Mouse (Mus musculus): Measurements from ENCODE around the gene Stx5a. TPM values are rescaled to one million over a fixed set of nuclear protein-coding genes. Genes with fewer than 3 reads are reported as not detected.

Gene Stx5a
- polyA plus RNA-seq, 1 experiment, result 32.9 TPM

DNA sequence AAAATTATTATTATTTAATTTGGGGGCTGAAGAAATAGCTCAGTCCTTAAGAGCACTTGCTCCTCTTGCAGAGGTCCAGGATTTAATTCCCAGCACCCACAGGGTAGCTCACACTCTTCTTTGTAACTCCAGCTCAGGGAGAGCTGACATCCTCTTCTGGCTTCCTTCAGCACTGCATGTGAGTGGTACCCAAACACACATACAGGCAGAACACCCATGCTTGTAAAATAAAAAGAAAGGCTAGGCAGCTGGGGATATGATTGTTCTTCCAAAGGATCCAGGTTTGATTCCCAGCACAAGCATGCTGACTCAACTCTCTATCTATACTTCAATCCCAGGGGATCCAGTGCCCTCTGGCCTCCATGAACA lies 57.7 kb downstream of the Stx5a start:
- peaks cover 16% of the 10 kb centered on the region for H3K79me3 ChIP-seq (ENCODE audit: low read depth)
- peaks cover 27% of the 10 kb centered on the region for H3K36me3 ChIP-seq (ENCODE audit: control insufficient read depth, insufficient read depth)
- H3K27me3 ChIP-seq (ENCODE audit: control insufficient read depth, insufficient read depth, insufficient read length), result no peaks in the 10 kb centered on the region
- peaks cover 26% of the 10 kb centered on the region for H3K79me2 ChIP-seq (ENCODE audit: control insufficient read depth, insufficient read depth)
- no peak for TF ChIP-seq MYOD1 (IDR thresholded peaks at IDR 0.05; ENCODE audit: control insufficient read depth, insufficient read length, low read depth)
- TF ChIP-seq MAX (IDR thresholded peaks at IDR 0.05), result no peak
- TF ChIP-seq MYOG (IDR thresholded peaks at IDR 0.05; ENCODE audit: control insufficient read depth, extremely low read depth, insufficient read length), result no peak
- no peak for TF ChIP-seq CTCF (IDR thresholded peaks at IDR 0.05; ENCODE audit: control insufficient read depth, insufficient read depth, insufficient read length)
- H3ac ChIP-seq (ENCODE audit: control insufficient read depth, insufficient read length, low read depth), result no peak overlapping the region
- peak overlapping the region; percentile 79 for H3K4me3 ChIP-seq (ENCODE audit: insufficient read depth, poor library complexity, severe bottlenecking)

DNA sequence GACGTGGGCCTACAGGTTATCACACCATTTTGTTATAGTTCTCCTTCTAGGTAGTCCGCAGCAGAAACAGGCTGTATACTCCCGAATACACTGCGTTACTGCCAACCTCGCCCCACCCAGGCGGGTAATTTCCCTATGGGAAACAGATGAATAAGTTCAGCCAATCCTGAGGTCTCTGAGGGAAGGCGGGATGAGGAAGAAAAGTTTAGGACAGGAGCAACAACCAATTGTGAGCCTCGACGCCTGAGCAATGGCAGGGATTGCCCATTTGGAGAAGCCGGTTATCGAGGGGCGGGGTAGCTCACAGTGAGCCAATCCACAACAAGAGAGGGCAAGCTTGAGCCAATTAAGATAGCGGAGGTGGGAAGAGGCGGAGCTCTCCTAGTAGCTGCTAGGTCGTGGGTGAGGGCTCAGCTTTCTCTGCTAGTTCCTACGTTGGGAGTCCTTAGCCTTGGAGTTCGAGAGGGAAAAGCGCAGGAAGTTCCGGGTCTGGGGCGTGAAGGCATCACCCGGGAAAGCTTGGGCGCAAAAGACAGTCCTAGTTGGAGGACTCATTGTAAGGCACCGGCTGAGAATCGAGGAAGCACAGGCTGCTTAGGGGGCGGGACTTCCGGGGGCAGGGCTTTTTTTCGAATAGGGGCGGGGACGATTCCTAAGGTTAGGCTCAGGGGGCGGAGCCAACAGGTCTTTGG lies 61.1 kb downstream of the Stx5a start, which contains the start of gene Zbtb3:
Gene Zbtb3, plus strand, starts transcription at position 426 of the 692 bp plus-strand sequence.
- peaks cover 12% of the 10 kb centered on the region for H3K79me3 ChIP-seq (ENCODE audit: low read depth)
- peaks cover 10% of the 10 kb centered on the region for H3K79me2 ChIP-seq (ENCODE audit: control insufficient read depth, insufficient read depth)
- H3ac ChIP-seq (ENCODE audit: control insufficient read depth, insufficient read length, low read depth), result peak within 1 kb of the TSS; percentile 87
- no peaks in the 10 kb centered on the region for H3K27me3 ChIP-seq (ENCODE audit: control insufficient read depth, insufficient read depth, insufficient read length)
- H3K4me3 ChIP-seq (ENCODE audit: insufficient read depth, poor library complexity, severe bottlenecking), result peak within 1 kb of the TSS; percentile 51
- TF ChIP-seq MYOD1 (IDR thresholded peaks at IDR 0.05; ENCODE audit: control insufficient read depth, insufficient read length, low read depth) (no peak), MAX (IDR thresholded peaks at IDR 0.05) (peak; percentile 27)
- peaks cover 27% of the 10 kb centered on the region for H3K36me3 ChIP-seq (ENCODE audit: control insufficient read depth, insufficient read depth)

DNA sequence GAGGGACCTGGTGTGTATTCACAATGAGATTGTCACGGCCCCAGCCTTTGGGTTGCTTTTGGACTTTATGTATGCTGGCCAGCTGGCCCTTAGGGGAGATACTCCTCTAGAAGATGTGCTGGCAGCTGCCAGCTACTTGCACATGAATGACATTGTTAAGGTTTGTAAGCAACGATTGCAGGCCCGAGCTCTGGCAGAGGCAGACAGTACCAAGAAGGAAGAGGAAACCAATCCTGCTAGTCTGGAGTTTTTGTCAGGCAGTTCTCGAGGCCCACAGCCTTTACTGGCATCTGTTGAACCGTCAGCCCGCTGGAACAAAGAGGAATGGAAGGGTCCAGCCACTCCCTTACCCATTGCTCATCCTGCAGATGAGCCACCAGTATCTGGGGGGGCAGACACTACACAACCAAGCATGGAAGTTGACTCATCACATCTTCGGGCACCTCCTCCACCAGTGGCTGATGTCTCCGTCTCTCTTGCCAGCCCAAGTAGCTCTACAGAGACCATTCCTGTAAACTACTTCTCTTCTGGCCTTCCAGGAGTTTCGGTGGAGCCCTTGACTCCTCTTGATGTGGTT lies 62.1 kb downstream of the Stx5a start:
- Histone ChIP-seq H3K4me3 (ENCODE audit: insufficient read depth, poor library complexity, severe bottlenecking) (peak overlapping the region; percentile 51), H3ac (ENCODE audit: control insufficient read depth, insufficient read length, low read depth) (peak overlapping the region; percentile 33), H3K36me3 (ENCODE audit: control insufficient read depth, insufficient read depth) (peaks cover 32% of the 10 kb centered on the region), H3K79me2 (ENCODE audit: control insufficient read depth, insufficient read depth) (peaks cover under 1% of the 10 kb centered on the region), H3K79me3 (ENCODE audit: low read depth) (peaks cover 5% of the 10 kb centered on the region), H3K27me3 (ENCODE audit: control insufficient read depth, insufficient read depth, insufficient read length) (no peaks in the 10 kb centered on the region)
- TF ChIP-seq MAX (IDR thresholded peaks at IDR 0.05), result peak; percentile 17
- TF ChIP-seq CTCF (IDR thresholded peaks at IDR 0.05; ENCODE audit: control insufficient read depth, insufficient read depth, insufficient read length), result no peak
- no peak for TF ChIP-seq MYOD1 (IDR thresholded peaks at IDR 0.05; ENCODE audit: control insufficient read depth, insufficient read length, low read depth)
- no peak for TF ChIP-seq FOSL1 (IDR thresholded peaks at IDR 0.05; ENCODE audit: insufficient read depth, low read length, poor library complexity, severe bottlenecking)
- no peak for TF ChIP-seq USF1 (IDR thresholded peaks at IDR 0.05; ENCODE audit: low read depth)
- no peak for TF ChIP-seq MYOG (IDR thresholded peaks at IDR 0.05; ENCODE audit: control insufficient read depth, extremely low read depth, insufficient read length)
- TF ChIP-seq CEBPB (IDR thresholded peaks at IDR 0.05; ENCODE audit: low read depth), result no peak

DNA sequence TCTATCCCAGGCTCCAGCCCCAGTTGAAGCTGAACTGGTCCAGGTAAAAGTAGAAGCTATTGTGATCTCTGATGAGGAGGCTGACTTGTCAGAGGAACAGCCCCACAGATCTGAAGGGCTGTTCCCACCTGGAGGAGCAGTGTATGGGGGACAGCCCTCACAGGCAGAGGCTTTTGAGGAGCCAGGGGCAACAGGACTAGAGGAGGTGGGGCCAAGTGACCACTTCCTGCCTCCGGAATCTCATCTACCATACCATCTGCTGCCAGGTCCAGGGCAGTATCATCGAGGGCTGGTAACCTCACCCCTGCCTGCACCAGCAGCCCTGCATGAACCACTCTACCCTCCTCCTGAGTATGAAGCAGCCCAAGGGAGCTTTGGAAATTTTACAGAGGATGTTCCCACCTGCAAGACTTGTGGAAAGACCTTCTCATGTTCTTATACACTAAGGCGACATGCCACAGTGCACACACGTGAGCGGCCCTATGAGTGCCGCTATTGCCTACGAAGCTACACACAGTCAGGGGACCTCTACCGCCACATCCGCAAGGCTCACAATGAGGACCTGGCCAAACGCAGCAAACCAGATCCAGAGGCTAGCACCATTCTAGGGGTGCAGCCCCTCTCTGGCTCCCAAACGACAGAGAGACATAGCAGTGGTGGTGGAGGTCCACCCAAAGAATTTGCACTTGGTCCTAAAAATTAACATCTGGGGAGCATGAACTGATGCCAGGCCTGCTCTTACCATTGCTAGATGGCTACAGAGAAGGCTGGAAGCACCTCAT lies 62.9 kb downstream of the Stx5a start:
- Histone ChIP-seq H3K79me2 (ENCODE audit: control insufficient read depth, insufficient read depth) (no peaks in the 10 kb centered on the region), H3K79me3 (ENCODE audit: low read depth) (peaks cover 5% of the 10 kb centered on the region), H3K27me3 (ENCODE audit: control insufficient read depth, insufficient read depth, insufficient read length) (no peaks in the 10 kb centered on the region), H3ac (ENCODE audit: control insufficient read depth, insufficient read length, low read depth) (no peak overlapping the region), H3K4me3 (ENCODE audit: insufficient read depth, poor library complexity, severe bottlenecking) (no peak overlapping the region), H3K36me3 (ENCODE audit: control insufficient read depth, insufficient read depth) (peaks cover 40% of the 10 kb centered on the region)
- TF ChIP-seq FOSL1 (IDR thresholded peaks at IDR 0.05; ENCODE audit: insufficient read depth, low read length, poor library complexity, severe bottlenecking), result no peak
- TF ChIP-seq MYOD1 (IDR thresholded peaks at IDR 0.05; ENCODE audit: control insufficient read depth, insufficient read length, low read depth), result no peak

Small RNA genes lying within 50 kb of the gene (microRNA-seq; reads per million reads assigned to microRNA genes)
- 0.12 reads per million for gene Mir6992 (ENCODE audit: borderline microRNAs expressed)

Other genes starting within 250 kb of the Stx5a start
- gene Slc22a8, start 150.2 kb upstream of the Stx5a start, polyA plus RNA-seq (2012; fragmentation: generic; extraction: Trizol), result not detected
- gene Slc22a6, start 123.4 kb upstream of the Stx5a start, polyA plus RNA-seq (2012; fragmentation: generic; extraction: Trizol), result not detected
- not detected for gene Chrm1, start 77.6 kb upstream of the Stx5a start, polyA plus RNA-seq (2012; fragmentation: generic; extraction: Trizol)
- gene Slc3a2, start 18.0 kb upstream of the Stx5a start, polyA plus RNA-seq (2012; fragmentation: generic; extraction: Trizol), result 207 TPM
- gene Wdr74, start 5.6 kb upstream of the Stx5a start, polyA plus RNA-seq (2012; fragmentation: generic; extraction: Trizol), result 116 TPM
- gene 1700092M07Rik, start 695 bp upstream of the Stx5a start, polyA plus RNA-seq (2012; fragmentation: generic; extraction: Trizol), result 1.7 TPM
- 78.5 TPM for gene Nxf1, start 15.7 kb downstream of the Stx5a start, polyA plus RNA-seq (2012; fragmentation: generic; extraction: Trizol)
- 58.2 TPM for gene Tmem223, start 29.6 kb downstream of the Stx5a start, polyA plus RNA-seq (2012; fragmentation: generic; extraction: Trizol)
- 28.7 TPM for gene Tmem179b, start 33.1 kb downstream of the Stx5a start, polyA plus RNA-seq (2012; fragmentation: generic; extraction: Trizol)
- 28.5 TPM for gene Taf6l, start 45.0 kb downstream of the Stx5a start, polyA plus RNA-seq (2012; fragmentation: generic; extraction: Trizol)
- gene Polr2g, start 57.2 kb downstream of the Stx5a start, polyA plus RNA-seq (2012; fragmentation: generic; extraction: Trizol), result 178 TPM
- gene Zbtb3, start 61.1 kb downstream of the Stx5a start, polyA plus RNA-seq (2012; fragmentation: generic; extraction: Trizol), result 3.6 TPM
- 17.7 TPM for gene Ttc9c, start 77.9 kb downstream of the Stx5a start, polyA plus RNA-seq (2012; fragmentation: generic; extraction: Trizol)
- gene Hnrnpul2, start 78.6 kb downstream of the Stx5a start, polyA plus RNA-seq (2012; fragmentation: generic; extraction: Trizol), result 45.5 TPM
- 0.54 TPM for gene AC129217.1, start 88.4 kb downstream of the Stx5a start, polyA plus RNA-seq (2012; fragmentation: generic; extraction: Trizol)
- 5.4 TPM for gene Bscl2, start 96.1 kb downstream of the Stx5a start, polyA plus RNA-seq (2012; fragmentation: generic; extraction: Trizol)
- 0.20 TPM for gene Gng3, start 97.8 kb downstream of the Stx5a start, polyA plus RNA-seq (2012; fragmentation: generic; extraction: Trizol)
- gene Lrrn4cl, start 109.4 kb downstream of the Stx5a start, polyA plus RNA-seq (2012; fragmentation: generic; extraction: Trizol), result 0.25 TPM
- 169 TPM for gene Ubxn1, start 130.1 kb downstream of the Stx5a start, polyA plus RNA-seq (2012; fragmentation: generic; extraction: Trizol)
- gene Uqcc3, start 139.5 kb downstream of the Stx5a start, polyA plus RNA-seq (2012; fragmentation: generic; extraction: Trizol), result 34.4 TPM
- gene Lbhd1, start 142.3 kb downstream of the Stx5a start, polyA plus RNA-seq (2012; fragmentation: generic; extraction: Trizol), result 8.6 TPM
- not detected for gene Gm49403, start 142.5 kb downstream of the Stx5a start, polyA plus RNA-seq (2012; fragmentation: generic; extraction: Trizol)
- 175 TPM for gene 1810009A15Rik, start 147.4 kb downstream of the Stx5a start, polyA plus RNA-seq (2012; fragmentation: generic; extraction: Trizol)
- gene Gm49416, start 147.5 kb downstream of the Stx5a start, polyA plus RNA-seq (2012; fragmentation: generic; extraction: Trizol), result 0.61 TPM
- gene Ints5, start 151.6 kb downstream of the Stx5a start, polyA plus RNA-seq (2012; fragmentation: generic; extraction: Trizol), result 48.0 TPM
- gene Ganab, start 156.7 kb downstream of the Stx5a start, polyA plus RNA-seq (2012; fragmentation: generic; extraction: Trizol), result 117 TPM
- 60.1 TPM for gene B3gat3, start 179.0 kb downstream of the Stx5a start, polyA plus RNA-seq (2012; fragmentation: generic; extraction: Trizol)
- gene Rom1, start 187.9 kb downstream of the Stx5a start, polyA plus RNA-seq (2012; fragmentation: generic; extraction: Trizol), result 10.4 TPM
- 28.7 TPM for gene Eml3, start 188.1 kb downstream of the Stx5a start, polyA plus RNA-seq (2012; fragmentation: generic; extraction: Trizol)
- 109 TPM for gene Mta2, start 200.5 kb downstream of the Stx5a start, polyA plus RNA-seq (2012; fragmentation: generic; extraction: Trizol)
- gene Tut1, start 212.4 kb downstream of the Stx5a start, polyA plus RNA-seq (2012; fragmentation: generic; extraction: Trizol), result 24.2 TPM
- gene Eef1g, start 225.6 kb downstream of the Stx5a start, polyA plus RNA-seq (2012; fragmentation: generic; extraction: Trizol), result 1,028 TPM
- gene Ahnak, start 247.9 kb downstream of the Stx5a start, polyA plus RNA-seq (2012; fragmentation: generic; extraction: Trizol), result 86.8 TPM